Mouse (Mus musculus) right cerebral cortex, postnatal 36 days (tissue): ENCODE data around the gene Rsbn1.
A peak's percentile ranks its signal among the peaks of the same experiment; 100 is the strongest.

Experiments
- DNase-seq, 2 experiments: peaks; one replicate each; pipeline ENCODE4 v3.0.0; 2022; ENCODE audit warnings: low spot score in 2 of 2, mixed read lengths in 1 of 2

Rsbn1 gene

DNA sequence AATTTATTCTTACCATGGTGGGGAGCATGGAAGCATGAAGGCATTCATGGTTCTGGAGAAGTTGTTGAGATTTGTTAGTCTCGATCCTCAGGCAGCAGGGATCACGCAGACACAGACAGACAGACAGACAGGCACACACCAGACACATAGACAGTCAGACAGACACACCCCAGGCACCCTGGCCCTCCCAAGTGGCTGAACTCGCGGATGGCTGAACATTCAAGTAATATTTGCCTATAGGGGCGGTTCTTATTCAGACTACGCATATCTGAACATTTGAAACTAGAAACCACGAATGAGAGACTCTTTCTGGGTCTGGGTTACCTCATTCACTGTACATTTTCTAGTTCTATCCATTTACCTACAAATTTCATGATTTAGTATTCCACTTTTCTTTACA is 34.7 kb downstream of the Rsbn1 start:
- DNase-seq = no peak

DNA sequence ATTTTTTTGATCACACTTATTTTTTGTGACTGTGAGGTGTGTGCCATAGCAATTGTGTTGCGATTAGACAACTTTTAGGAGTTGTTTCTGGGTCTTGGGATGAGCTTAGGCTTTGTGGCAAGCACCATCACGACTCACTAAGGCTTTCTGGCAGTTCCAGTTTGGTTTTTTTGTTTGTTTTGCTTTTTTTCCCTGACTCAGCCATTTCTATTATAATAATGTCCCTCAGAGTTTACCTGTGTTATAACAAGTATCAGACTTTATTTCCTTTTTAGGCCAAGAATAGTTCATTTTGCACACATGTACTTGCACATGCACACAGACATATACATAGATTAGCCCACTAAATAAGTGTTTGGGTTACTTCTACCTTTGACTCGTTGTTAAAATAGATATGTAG is 46.7 kb downstream of the Rsbn1 start:
- no peak for DNase-seq

DNA sequence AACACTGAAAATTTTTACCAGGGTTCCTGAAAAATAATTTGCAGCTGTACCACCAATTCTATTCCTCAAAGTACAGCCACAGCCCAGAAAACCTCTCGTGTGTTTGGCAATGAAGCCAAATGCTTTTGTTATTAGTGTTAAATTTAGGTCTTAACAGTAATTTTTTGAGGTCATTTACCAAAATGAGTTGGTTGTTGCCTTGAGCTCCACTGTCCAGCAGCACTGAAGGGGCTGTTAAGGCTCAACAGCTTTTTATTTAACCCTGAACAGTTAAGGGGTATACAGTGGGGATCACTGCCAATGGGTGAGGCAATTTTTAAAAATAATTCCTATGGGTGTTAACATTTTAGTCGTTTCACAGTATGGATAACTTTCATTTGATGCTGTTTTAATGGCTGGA is 53.3 kb downstream of the Rsbn1 start:
- DNase-seq = no peak

DNA sequence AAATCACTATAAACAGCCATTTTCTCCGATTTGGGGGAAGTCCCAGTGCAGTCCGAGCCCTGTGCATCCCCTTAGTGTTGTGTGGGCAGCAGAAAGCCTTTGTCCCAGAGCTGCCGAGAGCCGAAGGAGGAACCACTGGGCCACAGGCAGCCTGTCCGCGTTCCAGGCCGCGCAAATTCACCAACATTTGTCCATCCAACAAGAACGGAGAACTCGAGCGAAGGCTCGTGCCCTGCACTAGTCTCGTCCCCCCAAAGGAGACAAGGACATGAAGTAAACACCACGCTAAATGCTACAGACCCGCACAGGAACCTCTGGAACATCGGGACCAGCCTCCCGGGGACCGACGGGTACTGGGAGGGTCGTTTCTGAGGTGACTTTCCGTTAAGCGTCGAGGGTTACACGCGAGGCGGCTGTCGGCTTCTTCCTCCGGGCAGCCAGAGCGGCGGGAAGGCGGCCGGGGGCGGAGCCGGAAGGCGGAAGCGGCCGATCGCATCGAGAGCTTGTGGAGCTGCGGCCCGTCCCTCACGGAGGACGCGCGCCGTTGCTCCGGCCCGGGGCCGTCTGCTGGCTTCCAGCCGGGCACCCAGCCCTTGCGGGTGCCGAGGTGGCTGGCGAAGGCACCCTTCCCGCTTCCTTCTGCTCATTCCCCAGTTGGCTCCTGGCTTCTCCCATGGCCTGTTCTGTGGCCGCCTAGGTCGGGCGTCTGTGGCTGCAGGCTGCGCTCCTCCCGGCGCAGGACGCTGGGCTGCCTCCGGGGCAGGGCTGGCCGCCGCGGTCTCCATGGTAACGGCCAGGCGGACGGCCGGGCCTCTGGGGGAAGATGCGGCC is 54.2 kb downstream of the Rsbn1 start, which contains the start of gene Phtf1:
TSS of gene Phtf1 (plus strand) at position 250 of the 831 bp plus-strand sequence.
- peak; percentile 77 to 78 for DNase-seq

DNA sequence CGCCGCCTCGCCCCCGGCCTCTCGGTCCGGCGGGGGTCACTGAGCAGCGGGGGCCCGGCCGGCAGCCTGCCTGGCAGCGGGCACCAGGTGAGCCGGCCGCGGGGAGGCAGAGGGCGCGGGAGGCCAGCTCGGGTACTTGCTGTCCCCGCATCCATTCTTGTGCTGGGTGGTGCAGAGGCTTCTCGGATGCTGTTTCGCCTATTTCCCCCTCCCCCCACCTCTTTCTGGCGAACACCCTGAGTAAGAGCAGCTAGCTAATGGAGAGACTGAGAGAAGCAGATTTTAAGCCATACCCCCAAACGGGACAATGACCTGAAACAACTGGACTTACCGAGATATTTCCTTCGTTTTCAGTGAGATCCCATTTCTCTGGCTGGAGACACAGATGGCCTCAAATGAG is 54.8 kb downstream of the Rsbn1 start:
- peak in 1 of 2 experiments; percentile 53 for DNase-seq

DNA sequence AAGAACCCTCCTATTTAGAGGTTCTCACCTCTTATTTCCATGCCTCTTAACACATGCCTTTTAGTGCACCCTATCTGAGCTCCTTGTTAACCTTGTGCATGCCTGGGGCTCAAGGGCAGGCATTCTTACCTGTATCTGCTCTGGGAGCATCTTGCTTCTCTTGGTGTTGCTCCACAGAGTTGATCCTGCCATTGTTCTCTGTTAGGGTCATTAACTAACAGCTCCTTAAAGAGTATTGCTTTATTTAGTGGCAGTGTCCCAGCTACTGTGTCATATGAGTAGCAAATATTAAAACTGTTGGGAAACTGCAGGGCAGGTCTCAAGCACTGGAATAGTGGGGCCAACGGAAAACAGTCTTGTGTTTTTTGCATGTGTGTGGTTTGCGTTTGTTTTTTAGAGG is 57.2 kb downstream of the Rsbn1 start:
- no peak for DNase-seq

DNA sequence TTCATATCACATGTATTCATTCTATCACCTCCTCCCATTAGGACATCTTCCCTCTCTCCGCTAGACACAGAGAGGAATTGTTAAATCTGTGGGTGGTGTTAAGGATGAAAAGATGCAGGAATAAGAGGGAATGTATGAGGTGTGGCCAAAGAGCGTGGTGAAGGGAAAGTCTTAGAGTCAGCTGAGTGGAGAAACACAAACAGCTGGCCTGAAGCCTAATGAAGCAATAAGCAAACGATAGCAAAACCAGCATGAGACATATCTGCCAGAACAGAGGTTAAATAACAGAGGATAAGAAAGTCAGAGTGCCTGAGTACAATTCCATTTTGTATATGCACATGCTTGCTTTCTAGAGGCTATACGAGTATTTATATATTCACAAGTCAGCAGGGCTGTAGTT is 70.6 kb downstream of the Rsbn1 start:
- DNase-seq = no peak

DNA sequence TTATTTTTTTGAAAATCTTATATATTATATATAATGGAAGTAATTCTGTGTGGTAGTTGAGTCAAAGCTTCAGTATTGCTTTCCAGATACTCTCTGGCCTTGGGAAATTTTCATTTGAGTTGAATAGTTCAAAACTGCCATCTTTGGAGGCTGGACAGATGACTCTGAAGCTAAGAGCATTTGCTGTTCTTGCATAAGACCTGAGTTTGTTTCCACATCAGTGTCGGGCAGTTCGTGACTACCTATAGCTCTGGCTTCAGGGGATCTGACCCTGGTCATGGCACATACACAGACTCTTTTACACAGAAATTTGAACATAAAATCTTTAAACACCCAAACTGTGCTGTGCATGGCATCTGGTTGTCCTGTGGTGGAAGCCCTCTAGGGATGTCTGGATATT is 71.3 kb downstream of the Rsbn1 start:
- DNase-seq = no peak

DNA sequence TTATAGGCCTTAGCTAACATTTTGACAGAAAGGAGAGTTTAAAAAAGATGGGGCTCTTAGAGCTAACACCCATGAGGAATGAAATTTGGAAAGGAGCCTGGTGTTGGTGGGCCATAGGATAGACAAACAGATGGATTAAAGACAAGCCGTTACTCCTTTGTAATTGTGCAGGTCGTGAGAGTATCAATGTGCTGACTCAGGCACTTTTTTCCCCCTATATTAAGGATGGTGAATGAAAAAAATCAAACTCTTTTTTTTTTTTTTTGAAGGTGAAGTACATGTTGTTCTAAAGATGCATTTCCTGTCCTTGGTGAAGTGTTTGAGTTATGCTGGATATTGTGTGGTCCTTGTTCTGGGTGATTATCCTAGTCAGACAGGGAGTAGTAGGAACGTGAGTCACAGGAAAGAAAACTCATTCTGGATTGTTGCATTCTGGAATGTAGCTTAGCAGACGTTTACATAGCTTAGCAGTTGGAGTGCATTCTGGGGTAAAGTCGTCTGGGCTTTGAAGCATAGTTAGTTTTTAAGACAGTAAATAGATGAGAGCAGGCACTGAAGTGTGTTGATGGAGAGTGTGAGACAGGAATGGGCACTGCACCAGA is 74.0 kb downstream of the Rsbn1 start:
- DNase-seq = no peak

DNA sequence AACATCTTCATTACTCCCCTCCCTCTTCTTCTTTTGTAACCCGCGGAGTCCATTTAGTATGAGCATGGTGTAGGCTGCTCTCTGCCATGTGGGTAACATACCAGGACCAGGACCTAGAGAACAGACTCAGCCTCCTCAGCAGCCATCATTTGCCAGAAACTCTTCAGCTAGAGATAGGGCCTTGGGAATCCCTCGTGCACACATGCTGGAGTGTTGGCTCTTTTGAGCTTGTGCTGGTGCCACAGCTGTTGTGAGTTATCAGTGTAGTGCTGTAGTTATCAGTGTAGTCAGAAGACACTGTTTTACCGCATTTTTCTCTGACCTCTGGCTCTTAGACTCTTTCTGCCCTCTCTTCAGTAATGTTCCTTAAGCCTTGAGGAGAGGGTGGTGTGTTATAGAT is 75.4 kb downstream of the Rsbn1 start:
- no peak for DNase-seq

DNA sequence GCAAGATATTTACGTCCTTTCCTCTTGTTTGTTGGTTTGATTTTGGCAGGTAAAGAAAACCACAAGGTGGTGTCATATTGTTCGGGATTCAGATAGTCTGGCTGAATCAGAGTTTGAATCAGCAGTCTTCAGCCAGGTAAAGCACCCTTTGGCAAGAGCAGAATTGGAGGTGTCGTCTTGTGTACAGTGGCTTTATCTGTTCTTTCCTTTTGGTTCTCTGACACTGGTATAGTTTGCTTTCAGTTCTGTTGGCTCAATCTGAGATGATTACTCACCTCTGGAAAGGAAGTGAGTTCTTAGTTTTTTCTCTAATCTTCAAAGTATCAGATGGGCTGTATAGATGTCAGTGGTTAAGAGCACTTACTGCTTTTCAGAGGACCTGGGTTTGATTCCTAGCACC is 77.4 kb downstream of the Rsbn1 start:
- no peak for DNase-seq

DNA sequence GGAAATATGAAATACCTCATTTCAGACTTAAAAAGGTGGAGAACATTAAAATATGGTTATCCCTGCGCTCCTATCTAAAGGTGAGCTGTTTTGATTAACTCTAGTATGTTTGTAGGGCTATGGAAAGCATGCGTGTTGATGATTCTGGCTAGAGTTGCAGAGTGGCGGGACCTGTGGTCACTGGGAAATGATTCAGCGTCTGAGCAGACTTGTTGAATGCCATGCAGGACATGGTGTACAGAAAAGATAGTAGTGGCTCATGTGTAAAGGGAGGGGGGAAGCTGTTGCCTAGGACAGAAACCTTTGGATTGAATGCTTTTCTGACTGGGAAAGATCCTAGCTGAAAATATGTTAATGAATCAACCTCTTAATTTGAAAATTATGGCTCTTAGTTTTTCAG is 84.8 kb downstream of the Rsbn1 start:
- no peak for DNase-seq

DNA sequence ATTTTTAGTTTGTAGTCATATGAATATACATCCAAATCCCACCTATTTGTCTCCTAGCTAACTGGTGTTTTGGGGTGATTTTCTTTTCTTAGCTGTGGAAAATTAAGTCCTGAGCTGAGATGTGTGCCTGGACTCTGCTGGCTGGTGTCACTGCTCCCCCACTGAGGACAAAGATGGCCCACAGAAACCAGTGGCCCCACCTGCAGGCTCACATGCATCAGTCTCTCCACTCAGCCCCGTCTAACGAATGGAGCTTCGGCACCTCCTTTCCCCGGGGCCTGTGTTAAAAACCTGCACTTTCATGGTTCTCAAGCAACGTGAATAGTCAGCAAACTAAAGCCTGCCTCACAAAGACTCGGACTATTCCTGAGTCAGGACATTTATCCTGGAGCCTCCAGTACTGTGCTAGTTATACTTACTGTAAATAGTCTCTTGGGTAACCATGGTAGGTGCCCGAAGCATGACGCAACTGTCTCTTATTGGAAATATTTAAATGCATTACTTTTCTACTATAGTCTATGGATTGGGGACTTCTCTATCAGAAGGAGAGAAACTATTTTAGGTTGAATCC is 93.1 kb downstream of the Rsbn1 start:
- no peak for DNase-seq

DNA sequence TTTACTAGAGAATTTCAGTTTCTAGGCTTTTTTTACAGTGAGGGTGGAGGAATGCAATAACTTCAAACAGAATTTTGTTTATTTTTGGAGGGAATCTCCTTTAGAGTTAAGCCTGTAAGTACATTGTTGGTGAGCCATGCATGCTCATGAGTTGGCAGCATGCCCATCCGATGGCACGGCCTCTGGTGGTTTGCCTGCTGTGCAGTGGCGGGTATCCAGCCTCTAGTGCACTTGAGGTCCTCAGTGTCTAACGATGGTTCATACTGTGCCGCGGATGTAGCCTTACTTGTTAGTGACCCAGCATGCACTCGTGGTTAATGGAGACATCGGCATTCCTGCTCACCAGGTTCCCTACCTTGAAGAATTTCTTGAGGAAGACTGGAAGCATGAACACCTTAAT is 93.6 kb downstream of the Rsbn1 start:
- DNase-seq = peak in 1 of 2 experiments; percentile 32

DNA sequence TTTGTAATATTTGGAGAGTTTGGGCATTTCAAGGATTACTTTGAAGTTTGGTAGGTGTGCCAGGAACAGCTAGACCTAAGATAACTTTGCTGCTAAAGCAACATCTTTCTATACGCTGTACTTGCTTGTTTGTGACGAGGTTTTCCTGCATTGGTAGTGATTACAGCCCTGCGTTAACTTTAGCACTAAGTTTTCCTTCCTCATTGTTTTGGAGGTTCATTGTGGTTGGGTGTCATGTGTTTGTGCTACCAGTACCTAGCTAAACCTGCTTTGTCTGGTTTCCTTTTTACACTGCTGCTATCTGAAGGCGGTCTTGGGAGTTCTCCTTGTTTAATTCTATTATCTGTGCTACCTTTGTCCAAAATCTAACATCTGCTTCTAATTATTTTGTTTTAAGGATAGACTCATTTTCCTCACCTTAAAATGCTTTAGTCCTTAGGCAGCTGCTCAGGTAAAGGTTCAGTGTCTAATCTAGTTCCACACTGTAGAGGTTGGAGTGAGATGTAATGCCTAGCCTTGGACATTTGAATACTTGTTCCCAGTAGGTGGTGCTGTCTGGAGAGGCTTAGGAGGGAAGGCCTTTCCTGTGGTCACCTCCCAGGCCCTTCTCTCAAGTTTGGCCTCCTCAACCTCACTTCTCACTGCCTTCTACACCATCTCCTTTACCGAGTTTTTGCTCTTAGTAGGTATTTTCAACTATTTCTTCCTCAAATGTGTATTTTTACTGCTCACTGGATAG is 96.2 kb downstream of the Rsbn1 start:
- no peak for DNase-seq

DNA sequence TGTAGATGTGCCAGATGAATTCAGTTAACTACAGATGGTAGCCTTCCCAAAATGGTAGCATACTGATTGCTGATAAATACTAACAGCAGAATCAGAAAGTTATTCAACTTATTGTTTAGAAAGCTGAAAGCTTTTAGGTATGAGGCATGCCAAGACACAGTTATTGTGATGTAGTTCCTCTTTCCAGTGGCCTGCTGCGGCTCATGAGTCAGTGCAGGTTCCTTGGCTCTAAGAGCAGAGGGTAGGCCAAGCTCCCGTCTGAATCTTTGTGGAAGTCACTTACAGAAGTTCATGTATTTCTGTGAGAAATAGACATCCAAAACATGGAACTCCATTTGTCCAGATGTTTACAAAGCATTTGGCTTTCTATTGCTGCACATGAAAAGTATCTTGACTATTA is 98.1 kb downstream of the Rsbn1 start:
- no peak for DNase-seq
